Comparison of ENCODE assay signal across 17 mouse cellular contexts in the genomic region with DNA sequence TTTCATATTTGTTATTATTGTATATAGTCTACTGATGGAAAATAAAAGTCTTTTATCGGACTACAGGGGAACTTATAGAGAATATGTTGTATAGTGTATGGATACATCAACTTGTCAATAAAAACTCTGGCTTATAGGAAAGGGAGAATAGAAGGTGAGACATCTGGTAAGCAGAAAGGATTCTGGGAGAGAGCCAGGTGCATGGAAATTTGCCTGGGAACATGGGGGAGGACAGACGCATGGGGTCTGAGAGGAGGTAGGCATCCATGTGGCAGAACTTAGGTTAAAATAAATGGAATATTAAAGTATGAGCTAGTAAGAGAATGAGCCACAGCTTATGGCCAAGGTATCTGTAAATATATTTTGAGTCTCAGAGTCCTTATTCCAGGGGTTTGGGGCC. TPM values are rescaled to one million over a fixed set of nuclear protein-coding genes. Genes with fewer than 3 reads are reported as not detected.
DNase-seq lines count a peak whose midpoint lies in the region; ATAC-seq and TF ChIP-seq lines count a peak whose summit lies in the region.
"Had no signal": no experiment of that assay in that cellular context is flagged by ENCODE, and none has a peak within 500 bp of the region (broad histone marks: within the 10 kb centered on the region; RNA-seq: fewer than 3 reads in every experiment).

No protein-coding gene starts in this region.

- peak overlapping the region; percentile 69 for H3K27ac ChIP-seq in cerebellum, adult 2 months (ENCODE audit: insufficient read depth, low read length)

- no peak for TF ChIP-seq POLR2A in cerebellum, adult 2 months (IDR thresholded peaks at IDR 0.05; ENCODE audit: borderline replicate concordance, insufficient read depth, low read length)

- H3K4me1 ChIP-seq in cerebellum, adult 2 months (ENCODE audit: control insufficient read depth, insufficient read depth, low read length): peaks cover 29% of the 10 kb centered on the region

- ATAC-seq in cerebellum, adult (ENCODE audit: insufficient number of reproducible peaks, low FRiP score, low TSS enrichment): no peak
- ATAC-seq: activated CD4-positive, CD25-positive, alpha-beta regulatory T cell, adult 4 months; CD4-positive, CD25-positive, alpha-beta regulatory T cell, adult 4 months; Patski had no signal

- WGBS in cerebellum, adult 2 months: 56% methylated on average over 2 of the region's 2 CpGs

- no peak overlapping the region for H3K4me3 ChIP-seq in cerebellum, adult 2 months (replicated peaks; ENCODE audit: insufficient read depth, low read depth, low read length)

- peak; percentile 43 to 44 for DNase-seq in cerebellum, adult 2 months
- DNase-seq in cerebellum, postnatal 36 days: no peak
- DNase-seq in cerebellum, adult 9-10 months: peak; percentile 57
- DNase-seq in cerebellum, adult 9-11 months: no peak
- peak; percentile 53 to 61 for DNase-seq in cerebellum, postnatal 10 days
- no peak for DNase-seq in cerebellum, adult 11 months
- peak; percentile 47 to 51 for DNase-seq in cerebellum, postnatal 14 days
- DNase-seq: adrenal gland, adult 8-10 months; adrenal gland, postnatal 10 days; adrenal gland, postnatal 14 days; adrenal gland, postnatal 25 days; B cell, adult 2 months had no signal

- no peaks in the 10 kb centered on the region for H3K27me3 ChIP-seq in cerebellum, adult 2 months (ENCODE audit: control insufficient read depth, insufficient read depth, low read length)
- H3K27me3 ChIP-seq: CH12.LX, Patski had no signal

- no peak for TF ChIP-seq CTCF in cerebellum, adult 2 months (IDR thresholded peaks at IDR 0.05; ENCODE audit: borderline replicate concordance, insufficient read depth, low read depth, low read length)

RNA-seq across cellular contexts. Expression of a gene that starts 16.2 kb away (rescaled TPM):
- 29.2 and 32.9 TPM in 2 replicates for polyA plus RNA-seq in cerebellum, adult 2 months (2012; rRNA removed)

Comparison
In these comparisons a context has a peak if more than half of its experiments do, and no peak if none do; other contexts are left out.
1. DNase-seq: peak in cerebellum, adult 2 months (2 of 2), cerebellum, adult 9-10 months (single experiment), cerebellum, postnatal 10 days (2 of 2) and cerebellum, postnatal 14 days (2 of 2); none in cerebellum, postnatal 36 days (0 of 2), cerebellum, adult 9-11 months (single experiment) and cerebellum, adult 11 months (single experiment).